Mouse (Mus musculus) lung, embryonic 16.5 days (tissue): ENCODE data around the gene Pik3ap1. TPM values are rescaled to one million over a fixed set of nuclear protein-coding genes. Genes with fewer than 3 reads are reported as not detected.

ENCODE experiments used
- ATAC-seq: fragments of 200-750 bp; cut with Nextera tagmentation; 2 replicates; pipeline ENCODE4 v1.8.0; 2017; ENCODE audit warnings: low read depth, mild to moderate bottlenecking, moderate library complexity
- H3K27ac ChIP-seq: fragments of 300-500 bp; sonication (generic); 2 replicates; pipeline ENCODE4 v1.5.1; 2014; ENCODE audit warnings: mild to moderate bottlenecking, control low read depth, low read length
- H3K27me3 ChIP-seq: fragments of 300-500 bp; sonication (generic); 2 replicates; pipeline ENCODE4 v1.6.1; 2014; ENCODE audit warnings: low read depth, low read length, mixed read lengths; ENCODE audit not compliant: control insufficient read depth, insufficient read depth
- H3K36me3 ChIP-seq: fragments of 300-500 bp; sonication (generic); 2 replicates; pipeline ENCODE4 v1.6.1; 2014; ENCODE audit warnings: low read length; ENCODE audit not compliant: control insufficient read depth, insufficient read depth
- H3K4me1 ChIP-seq: fragments of 300-500 bp; sonication (generic); replicated peaks from 2 replicates; pipeline ENCODE4 v1.6.1; 2014; ENCODE audit warnings: low read length, mixed read lengths; ENCODE audit not compliant: control insufficient read depth, insufficient read depth
- H3K4me2 ChIP-seq: fragments of 300-500 bp; sonication (generic); 2 replicates; pipeline ENCODE4 v1.6.1; 2014; ENCODE audit warnings: low read depth, low read length, control low read depth
- H3K4me3 ChIP-seq: fragments of 300-500 bp; sonication (generic); 2 replicates; pipeline ENCODE4 v1.5.1; 2014; ENCODE audit warnings: mild to moderate bottlenecking, low read length, control low read depth
- H3K9ac ChIP-seq: fragments of 300-500 bp; sonication (generic); 2 replicates; pipeline ENCODE4 v1.6.1; 2014; ENCODE audit warnings: low read length, control low read depth
- H3K9me3 ChIP-seq: fragments of 300-500 bp; sonication (generic); 2 replicates; pipeline ENCODE4 v1.6.1; 2016; ENCODE audit warnings: low read length; ENCODE audit not compliant: control insufficient read depth
- WGBS: fragments of 180-500 bp; shearing (Covaris S2); extraction: QIAGEN DNeasy Blood & Tissue Kit; methylation state at CpG from one replicate; pipeline ENCODE4 v1.1.7; 2014; 5-methylcytosine and 5-hydroxymethylcytosine counted together
- polyA plus RNA-seq: library from polyadenylated mRNA; unstranded; fragments of >200 nt; fragmentation: Nextera tagmentation; extraction: Ambion mirVana; gene quantifications from 2 replicates; pipeline ENCODE4 v1.2.1, GENCODE M21; 2015

Pik3ap1 gene
- polyA plus RNA-seq, 1 experiment from 2014 or later = 3.1 TPM

- Histone ChIP-seq H3K4me2 (no peak overlapping the region), H3K9me3 (no peaks in the 10 kb centered on the region), H3K4me3 (no peak overlapping the region), H3K36me3 (no peaks in the 10 kb centered on the region), H3K27me3 (no peaks in the 10 kb centered on the region; the same call in 1 of the 2 replicates), H3K4me1 (peaks cover 14% of the 10 kb centered on the region), H3K27ac (no peak overlapping the region), H3K9ac (no peak overlapping the region)
- ATAC-seq = no peak
- 24% methylated on average over 6 of the region's 6 CpGs for WGBS
These were observed 4.4 kb upstream of the Pik3ap1 start for GRCm38 (mm10) chr19:41389351-41389750.

- peaks cover 15% of the 10 kb centered on the region for H3K4me1 ChIP-seq
- H3K4me2 ChIP-seq = no peak overlapping the region
- 89% methylated on average over 7 of the region's 7 CpGs for WGBS
- no peak overlapping the region for H3K9ac ChIP-seq
- H3K36me3 ChIP-seq = no peaks in the 10 kb centered on the region
- no peak overlapping the region for H3K4me3 ChIP-seq
- H3K9me3 ChIP-seq = no peaks in the 10 kb centered on the region
- H3K27me3 ChIP-seq = no peaks in the 10 kb centered on the region; the same call in 1 of the 2 replicates
- no peak for ATAC-seq
- H3K27ac ChIP-seq = no peak overlapping the region
These were observed 3.3 kb upstream of the Pik3ap1 start for GRCm38 (mm10) chr19:41388242-41388641.

GRCm38 (mm10) chr19:41387262-41387661 is 2.4 kb upstream of the Pik3ap1 start:
- WGBS = 60% methylated on average over 2 of the region's 2 CpGs
- Histone ChIP-seq H3K4me2 (no peak overlapping the region), H3K27ac (no peak overlapping the region)

GRCm38 (mm10) chr19:41384406-41384851 is 473 bp downstream of the Pik3ap1 start:
- peak overlapping the region; percentile 59 for H3K9ac ChIP-seq
- H3K27ac ChIP-seq = no peak overlapping the region
- H3K4me1 ChIP-seq = peaks cover 15% of the 10 kb centered on the region
- no peak for ATAC-seq
- no peaks in the 10 kb centered on the region for H3K36me3 ChIP-seq
- H3K4me2 ChIP-seq = peak overlapping the region; percentile 90
- H3K9me3 ChIP-seq = no peaks in the 10 kb centered on the region
- WGBS = 11% methylated on average over 12 of the region's 12 CpGs
- H3K4me3 ChIP-seq = peak overlapping the region; percentile 56
- no peaks in the 10 kb centered on the region; the same call in 1 of the 2 replicates for H3K27me3 ChIP-seq

More at GRCm38 (mm10) chr19:41387262-41387661, 2.4 kb upstream of the Pik3ap1 start:
- Histone ChIP-seq H3K27me3 (no peaks in the 10 kb centered on the region; the same call in 1 of the 2 replicates), H3K9ac (no peak overlapping the region), H3K4me1 (peaks cover 15% of the 10 kb centered on the region), H3K4me3 (no peak overlapping the region), H3K9me3 (no peaks in the 10 kb centered on the region), H3K36me3 (no peaks in the 10 kb centered on the region)
- ATAC-seq = no peak

- no peak overlapping the region for H3K4me2 ChIP-seq
- no peak overlapping the region for H3K27ac ChIP-seq
- H3K4me1 ChIP-seq = peaks cover 13% of the 10 kb centered on the region
- H3K27me3 ChIP-seq = no peaks in the 10 kb centered on the region; the same call in 1 of the 2 replicates
- no peak overlapping the region for H3K4me3 ChIP-seq
- no peak for ATAC-seq
- H3K9me3 ChIP-seq = no peaks in the 10 kb centered on the region
- WGBS = 73% methylated on average over 3 of the region's 3 CpGs
- H3K9ac ChIP-seq = no peak overlapping the region
- H3K36me3 ChIP-seq = no peaks in the 10 kb centered on the region
These were observed 2.4 kb downstream of the Pik3ap1 start for GRCm38 (mm10) chr19:41382391-41382978.

- WGBS = 68% methylated on average over 9 of the region's 9 CpGs
- Histone ChIP-seq H3K4me1 (peaks cover 13% of the 10 kb centered on the region), H3K9me3 (no peaks in the 10 kb centered on the region), H3K4me2 (no peak overlapping the region), H3K27ac (no peak overlapping the region), H3K27me3 (no peaks in the 10 kb centered on the region; the same call in 1 of the 2 replicates), H3K9ac (no peak overlapping the region), H3K36me3 (no peaks in the 10 kb centered on the region), H3K4me3 (no peak overlapping the region)
- ATAC-seq = no peak
These were observed 3.2 kb downstream of the Pik3ap1 start for GRCm38 (mm10) chr19:41381581-41382239.

GRCm38 (mm10) chr19:41379195-41379594 is 5.7 kb downstream of the Pik3ap1 start:
- no peak overlapping the region for H3K9ac ChIP-seq
- WGBS = 52% methylated on average over 3 of the region's 3 CpGs
- no peaks in the 10 kb centered on the region for H3K4me1 ChIP-seq
- H3K4me2 ChIP-seq = no peak overlapping the region
- H3K27me3 ChIP-seq = no peaks in the 10 kb centered on the region
- no peak overlapping the region for H3K27ac ChIP-seq
- no peaks in the 10 kb centered on the region for H3K36me3 ChIP-seq
- H3K4me3 ChIP-seq = no peak overlapping the region
- H3K9me3 ChIP-seq = no peaks in the 10 kb centered on the region
- no peak for ATAC-seq

GRCm38 (mm10) chr19:41375791-41376190 is 9.1 kb downstream of the Pik3ap1 start:
- H3K4me1 ChIP-seq = no peaks in the 10 kb centered on the region
- H3K9me3 ChIP-seq = no peaks in the 10 kb centered on the region
- H3K4me3 ChIP-seq = no peak overlapping the region
- ATAC-seq = no peak
- H3K27me3 ChIP-seq = no peaks in the 10 kb centered on the region
- H3K4me2 ChIP-seq = no peak overlapping the region
- 73% methylated on average over 21 of the region's 21 CpGs for WGBS
- no peaks in the 10 kb centered on the region for H3K36me3 ChIP-seq
- no peak overlapping the region for H3K27ac ChIP-seq
- no peak overlapping the region for H3K9ac ChIP-seq

- Histone ChIP-seq H3K9ac (no peak overlapping the region), H3K27ac (no peak overlapping the region), H3K36me3 (no peaks in the 10 kb centered on the region), H3K27me3 (no peaks in the 10 kb centered on the region), H3K4me1 (no peaks in the 10 kb centered on the region), H3K4me2 (no peak overlapping the region), H3K9me3 (no peaks in the 10 kb centered on the region), H3K4me3 (no peak overlapping the region)
- 88% methylated on average over 1 of the region's 1 CpGs for WGBS
- ATAC-seq = no peak
These were observed 9.8 kb downstream of the Pik3ap1 start for GRCm38 (mm10) chr19:41375096-41375495.
